Mouse (Mus musculus) urinary bladder, adult 2 months (tissue): ENCODE results near the gene Swt1. TPM values are rescaled to one million over a fixed set of nuclear protein-coding genes. Genes with fewer than 3 reads are reported as not detected.
"Not testable (repeated sequence)": the region's sequence is repeated elsewhere in the genome, so short reads cannot be mapped to it uniquely, and the experiment has no call there.

Experiments
- DNase-seq: peaks from one replicate; pipeline ENCODE4 v3.0.0; 2022; ENCODE audit warnings: low spot score
- polyA plus RNA-seq: library from polyadenylated mRNA; depleted of rRNA; stranded (reverse); fragments of >200 nt; gene quantifications from 2 replicates; pipeline ENCODE4 v1.2.3, GENCODE M21; 2012; rRNA removed

Gene Swt1
- polyA plus RNA-seq: 14.6 and 20.1 TPM in 2 replicates

DNA sequence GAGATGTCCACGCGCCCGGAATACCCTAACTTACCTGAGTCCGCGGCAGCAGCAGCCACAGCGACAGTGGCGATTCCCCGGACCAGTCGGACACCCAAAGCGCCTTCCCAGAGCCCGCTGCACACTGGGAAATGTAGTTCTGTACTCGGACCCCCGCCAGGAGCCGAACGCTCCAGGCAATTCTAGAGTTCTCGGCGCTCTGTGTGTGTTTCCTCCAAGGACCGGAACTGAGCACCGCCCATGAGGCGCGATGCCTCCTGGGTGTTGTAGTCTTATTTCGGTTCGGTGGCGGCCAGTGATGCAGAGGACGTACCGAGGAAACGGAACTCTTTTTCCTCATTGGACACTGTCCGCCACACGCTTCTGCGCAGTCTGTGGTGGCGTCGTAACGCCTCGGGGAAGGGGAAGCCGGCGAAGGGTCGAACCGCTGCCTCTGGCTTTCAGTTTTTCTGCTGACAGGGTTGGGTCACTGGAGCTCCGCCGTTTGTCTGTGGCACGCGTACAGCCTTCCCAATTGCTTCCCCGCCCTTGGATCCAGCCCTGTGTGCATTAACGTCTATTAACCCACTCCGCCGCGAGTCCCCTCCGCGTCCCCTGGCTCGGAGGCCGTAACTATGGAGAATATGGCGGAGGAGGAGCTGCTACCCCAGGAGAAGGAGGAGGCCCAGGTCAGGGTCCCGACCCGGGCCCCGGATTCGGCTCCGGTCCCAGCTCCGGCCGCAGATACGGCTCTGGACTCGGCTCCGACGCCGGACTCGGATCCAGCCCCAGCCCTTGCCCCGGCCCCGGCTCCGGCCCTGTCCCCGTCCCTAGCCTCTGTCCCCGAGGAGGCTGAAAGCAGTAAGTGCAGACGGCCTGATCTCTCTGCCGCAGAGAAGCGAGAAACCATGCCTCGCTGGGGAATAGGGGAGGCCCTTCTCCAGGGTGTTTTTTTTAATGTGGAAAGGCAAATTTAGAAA lies at the start of gene Swt1, which contains the start of gene Trmt1l:
Gene Swt1, minus strand, starts transcription at position 193 of the 959 bp plus-strand sequence.
Gene Trmt1l, plus strand, starts transcription at position 280 of the 959 bp plus-strand sequence.
- DNase-seq: peak; percentile 89

DNA sequence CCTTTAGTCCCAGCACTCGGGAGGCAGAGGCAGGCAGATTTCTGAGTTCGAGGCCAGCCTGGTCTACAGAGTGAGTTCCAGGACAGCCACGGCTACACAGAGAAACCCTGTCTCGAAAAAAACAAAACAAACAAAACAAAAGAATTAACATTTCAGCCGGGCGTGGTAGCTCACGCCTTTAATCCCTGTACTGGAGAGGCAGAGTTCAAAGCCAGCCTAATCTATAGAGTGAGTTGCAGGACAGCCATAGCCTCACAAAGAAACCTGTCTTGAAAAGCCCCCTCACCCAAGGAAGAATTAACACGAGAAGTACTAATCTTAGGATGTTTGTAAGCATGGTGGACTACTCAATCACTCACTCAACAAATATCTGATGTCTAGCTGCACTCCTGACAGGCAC lies 44.1 kb upstream of the Swt1 start:
- not testable (repeated sequence) for DNase-seq

DNA sequence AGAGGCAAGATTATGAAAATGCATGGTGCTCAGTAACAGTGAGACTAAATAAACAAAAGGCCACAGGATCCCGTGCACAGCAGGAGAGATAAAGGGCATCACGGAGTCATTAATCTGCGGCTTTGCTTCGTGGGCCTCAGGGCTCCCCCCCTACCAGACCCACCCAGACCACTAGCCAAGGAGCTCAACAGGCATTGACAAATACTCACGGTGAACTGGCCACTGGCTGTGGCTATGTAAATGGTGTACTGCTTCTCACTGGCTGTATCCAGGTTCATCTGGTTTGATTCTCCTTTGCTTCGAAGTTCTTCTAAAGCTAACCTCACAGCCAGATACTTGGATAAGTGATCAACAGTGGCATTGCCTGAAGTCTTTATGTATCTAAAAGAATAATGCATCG lies 43.2 kb upstream of the Swt1 start:
- no peak for DNase-seq

DNA sequence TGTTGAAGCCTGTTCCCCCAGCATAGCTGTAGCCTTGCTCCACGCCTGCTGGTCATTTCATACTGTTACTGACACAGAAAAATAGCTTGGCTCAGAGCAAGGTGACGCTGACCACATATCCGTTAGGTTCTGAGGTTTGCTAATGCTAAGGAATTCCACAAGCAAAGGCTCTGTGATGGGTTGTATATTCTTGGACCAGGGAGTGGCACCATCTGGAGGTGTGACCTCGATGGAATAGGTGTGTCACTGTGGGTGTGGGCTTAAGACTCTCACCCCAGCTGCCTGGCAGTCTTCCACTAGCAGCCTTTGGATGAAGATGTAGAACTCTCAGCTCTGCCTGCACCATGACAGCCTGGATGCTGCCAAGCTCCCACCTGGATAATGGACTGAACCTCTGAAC lies 38.3 kb upstream of the Swt1 start:
- no peak for DNase-seq

DNA sequence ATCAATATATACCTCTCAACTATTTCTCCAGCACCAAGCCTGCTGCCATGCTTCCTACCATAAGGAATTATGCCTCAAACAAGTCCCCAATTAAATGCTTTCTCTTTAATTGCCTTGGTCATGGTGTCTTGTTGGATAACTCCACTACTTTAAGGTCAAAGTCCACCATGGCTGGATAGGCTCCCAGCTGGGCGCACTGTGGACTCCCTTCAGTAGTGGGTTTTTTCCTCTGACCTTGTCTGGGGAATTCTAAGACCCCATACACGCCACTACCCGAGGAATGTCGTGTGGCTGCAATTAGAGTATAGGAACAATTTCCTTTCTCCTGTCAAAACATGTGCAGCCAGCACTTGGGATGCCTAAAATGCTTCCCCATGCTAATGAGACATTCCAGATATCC lies 36.7 kb upstream of the Swt1 start:
- no peak for DNase-seq

DNA sequence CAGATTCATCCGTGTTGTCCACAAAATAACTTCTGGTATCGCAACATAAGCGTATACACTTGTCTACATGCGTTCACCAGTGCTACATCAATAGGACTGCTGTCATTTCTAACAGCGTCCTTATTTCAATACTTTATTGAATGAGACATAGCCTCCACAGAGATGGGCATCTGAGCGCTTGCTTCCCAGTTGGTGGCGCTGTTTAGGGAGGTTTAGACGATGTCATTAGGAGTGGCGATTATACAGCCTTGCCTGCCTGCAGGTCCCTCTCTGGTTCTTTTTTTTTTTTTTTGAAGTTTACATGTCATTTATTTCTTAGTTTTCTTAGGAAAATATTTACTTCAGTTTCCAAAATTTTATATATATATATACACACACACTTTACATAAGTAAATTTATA lies 33.0 kb upstream of the Swt1 start:
- no peak for DNase-seq

DNA sequence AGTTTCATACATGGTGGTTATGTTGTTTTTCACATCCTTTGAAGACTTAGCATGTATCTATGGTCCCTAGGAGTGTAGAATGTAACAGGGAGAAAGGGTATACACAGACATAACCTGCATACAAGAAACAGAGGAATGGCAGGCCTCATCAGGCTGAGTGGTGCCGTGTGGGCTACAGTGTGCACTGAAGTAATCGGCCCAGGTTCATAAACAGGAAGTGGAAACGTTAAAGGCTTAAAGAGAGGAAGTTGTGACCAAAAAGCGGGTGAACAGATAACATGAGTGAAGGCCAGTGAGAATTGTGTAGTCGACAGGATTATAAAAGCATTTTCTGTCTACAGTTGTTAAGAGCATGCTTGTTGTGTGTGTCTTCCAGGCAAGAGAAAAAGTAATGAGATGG lies 28.8 kb upstream of the Swt1 start:
- no peak for DNase-seq

DNA sequence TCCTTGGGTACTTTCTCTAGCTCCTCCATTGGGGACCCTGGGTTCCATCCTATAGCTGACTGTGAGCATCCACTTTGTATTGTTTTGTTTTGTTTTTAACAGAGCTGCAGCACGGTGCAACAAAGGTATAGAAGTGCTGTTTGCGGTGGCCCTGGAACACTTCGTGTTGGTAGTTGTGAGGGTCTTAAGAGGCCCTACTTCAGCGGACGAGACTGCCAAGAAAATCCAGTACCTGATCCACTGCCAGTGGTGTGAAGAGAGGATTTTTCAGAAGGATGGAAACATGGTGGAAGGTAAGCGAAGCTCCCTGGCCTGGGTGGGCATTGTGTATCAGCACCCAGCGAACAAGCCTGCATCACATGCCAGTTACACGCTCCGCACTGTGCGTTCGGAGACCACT lies 23.7 kb upstream of the Swt1 start:
- no peak for DNase-seq

DNA sequence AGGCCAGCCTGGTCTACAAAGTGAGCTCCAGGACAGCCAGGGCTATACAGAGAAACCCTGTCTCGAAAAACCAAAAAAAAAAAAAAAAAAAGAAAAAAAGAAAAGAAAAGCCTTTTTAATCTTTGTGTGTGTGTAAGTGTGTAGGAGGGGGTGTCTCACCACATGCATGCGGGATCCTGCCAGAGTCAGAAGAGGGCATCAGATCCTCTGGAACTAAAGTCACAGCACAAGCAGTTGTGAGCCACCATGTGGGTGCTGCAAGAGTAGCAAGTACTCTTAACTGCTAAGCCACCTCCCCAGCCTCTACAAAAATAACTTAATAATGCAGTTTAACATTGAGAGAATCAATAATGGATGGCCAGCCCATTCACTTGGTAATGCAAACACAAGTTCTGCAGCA lies 22.6 kb upstream of the Swt1 start:
- DNase-seq: no peak

DNA sequence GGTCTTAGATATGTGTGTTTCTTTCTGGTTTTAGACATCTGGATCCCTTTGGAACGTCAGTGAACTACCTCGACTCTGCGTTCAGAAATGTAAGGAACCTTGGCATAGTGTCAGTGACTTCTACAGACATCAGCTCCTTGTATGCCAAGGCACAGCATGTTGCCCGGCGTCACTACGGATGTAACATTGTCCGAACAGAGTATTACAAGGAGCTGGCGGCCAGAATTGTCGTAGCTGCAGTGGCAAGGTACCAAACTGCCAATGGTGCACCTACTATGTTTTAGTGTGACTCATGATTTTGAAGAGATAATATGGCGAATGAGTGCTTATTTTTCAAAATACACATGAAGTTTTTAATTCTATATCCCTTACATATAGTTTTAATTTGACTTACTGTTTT lies 21.6 kb upstream of the Swt1 start:
- DNase-seq: no peak

DNA sequence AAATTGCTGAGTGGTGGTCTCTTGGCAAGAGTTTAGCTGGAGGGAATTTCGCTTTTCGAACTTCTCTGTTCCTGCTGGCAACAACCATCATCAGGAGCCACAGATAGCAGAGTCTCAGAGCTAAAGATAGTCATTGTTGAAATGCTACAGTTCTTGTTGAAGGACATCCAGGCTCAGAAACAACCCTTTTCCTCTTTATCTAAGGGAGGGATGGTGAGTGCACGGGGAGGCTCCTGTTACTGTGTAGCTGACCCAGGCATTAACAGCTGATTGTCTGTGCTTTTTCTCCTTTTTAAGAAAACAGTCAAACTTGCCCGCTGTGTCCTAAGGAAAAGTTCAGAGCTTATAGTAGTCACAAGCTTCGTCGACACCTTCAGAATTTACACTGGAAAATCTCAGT lies 7.2 kb upstream of the Swt1 start:
- no peak for DNase-seq

DNA sequence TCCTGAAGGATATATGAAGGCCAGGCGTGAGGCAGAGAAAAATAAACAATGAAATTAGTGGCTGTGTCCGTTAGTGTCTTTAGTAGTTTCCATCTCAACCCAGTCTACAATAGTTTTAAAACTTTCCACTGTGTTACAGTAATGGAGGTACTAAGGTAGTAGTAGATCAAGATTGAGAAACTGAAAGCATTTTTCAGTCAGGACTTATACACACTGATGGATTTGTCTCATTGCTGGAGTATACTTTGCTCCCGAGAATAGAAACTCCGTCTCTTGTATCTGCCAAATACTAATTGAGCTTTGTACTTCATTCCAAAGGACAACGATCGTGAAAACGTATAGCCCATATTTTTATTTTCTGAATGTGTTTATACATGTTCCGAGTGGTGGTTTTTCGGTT lies 1.1 kb upstream of the Swt1 start:
- DNase-seq: no peak

DNA sequence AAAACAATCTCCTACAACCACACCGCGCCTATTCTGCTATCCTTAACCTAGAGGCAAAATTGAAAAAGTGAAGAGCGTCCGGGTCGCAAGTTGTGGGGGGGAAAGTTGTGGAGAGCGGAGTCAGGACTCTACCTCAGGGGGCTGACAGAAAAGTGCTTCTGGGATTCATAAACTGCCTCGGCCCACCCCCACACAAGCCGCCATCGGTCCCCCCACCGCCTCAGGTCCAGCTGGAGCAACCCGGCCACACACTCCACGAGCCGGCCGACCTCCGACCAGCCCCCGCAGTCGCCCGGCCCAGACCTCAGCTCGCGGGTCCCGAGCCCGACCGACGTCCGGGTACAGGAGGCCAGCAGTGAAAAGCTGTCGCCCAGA lies 380 bp downstream of the Swt1 start:
- no peak for DNase-seq

DNA sequence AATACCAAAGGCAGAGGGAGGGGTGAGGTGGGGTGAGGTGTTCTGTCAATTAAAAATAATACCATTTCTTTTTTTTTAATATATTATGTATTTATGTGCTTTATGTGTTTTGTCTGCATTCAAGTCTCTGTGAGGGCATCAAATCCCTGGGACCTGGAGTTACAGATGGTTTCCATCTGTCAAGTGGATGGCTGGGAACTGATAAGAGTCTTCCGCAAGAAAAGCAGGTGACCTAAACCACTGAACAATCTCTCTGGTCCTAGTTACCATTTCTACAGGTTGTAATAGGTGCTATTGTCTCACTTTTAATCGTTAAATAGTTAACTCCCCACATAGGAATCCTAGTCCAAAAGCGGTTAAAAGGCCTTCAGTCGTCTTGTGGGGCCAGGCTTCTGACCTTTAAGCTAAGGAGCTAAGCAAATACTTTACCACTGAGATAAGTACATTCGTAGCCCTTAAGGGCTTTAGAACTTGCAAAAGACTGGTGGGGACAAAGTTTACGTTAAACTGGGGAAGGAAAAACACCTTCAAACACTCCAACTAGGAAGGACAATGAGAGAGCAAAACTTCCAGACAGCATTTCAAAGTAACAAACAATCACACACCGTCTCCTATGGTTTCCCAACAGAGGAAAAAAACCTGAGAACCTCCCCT lies 1.2 kb downstream of the Swt1 start:
- no peak for DNase-seq

DNA sequence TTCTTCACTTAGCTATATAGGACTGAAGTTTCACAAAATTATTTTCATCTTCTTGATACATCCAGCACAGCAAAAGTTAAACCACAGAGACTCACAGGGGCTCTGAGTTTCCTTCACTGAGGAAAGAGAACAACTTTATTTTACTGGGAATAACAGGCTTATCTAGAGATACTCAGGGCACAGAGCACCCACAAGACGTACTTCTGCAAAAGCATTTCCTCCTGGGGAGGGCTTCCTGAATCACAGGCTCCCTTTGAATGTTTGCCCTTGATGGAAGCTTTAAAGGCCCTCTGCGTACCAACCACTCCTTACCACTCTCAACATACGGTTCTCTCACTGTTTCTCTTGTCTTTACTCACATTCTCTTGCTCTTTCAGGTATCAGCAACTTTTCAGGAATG lies 6.1 kb downstream of the Swt1 start:
- no peak for DNase-seq

DNA sequence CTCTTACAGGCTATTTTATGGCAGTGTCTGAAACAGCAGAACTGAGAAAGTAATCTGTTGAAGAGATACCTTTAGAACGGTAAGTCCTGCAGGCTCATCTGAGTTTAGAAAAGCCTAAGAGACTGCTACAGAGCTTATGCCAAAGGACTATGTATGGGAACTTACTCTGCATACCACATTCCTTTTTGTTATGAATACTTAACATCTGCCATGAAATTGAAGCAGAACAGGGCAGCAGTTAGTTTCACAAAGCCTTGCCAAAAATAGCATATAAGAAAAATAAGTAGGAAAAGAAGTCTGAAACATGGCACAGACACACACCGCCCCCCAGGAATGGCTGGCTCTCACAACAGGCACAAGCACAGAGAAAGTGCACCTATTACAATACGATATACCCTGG lies 18.4 kb downstream of the Swt1 start:
- no peak for DNase-seq

DNA sequence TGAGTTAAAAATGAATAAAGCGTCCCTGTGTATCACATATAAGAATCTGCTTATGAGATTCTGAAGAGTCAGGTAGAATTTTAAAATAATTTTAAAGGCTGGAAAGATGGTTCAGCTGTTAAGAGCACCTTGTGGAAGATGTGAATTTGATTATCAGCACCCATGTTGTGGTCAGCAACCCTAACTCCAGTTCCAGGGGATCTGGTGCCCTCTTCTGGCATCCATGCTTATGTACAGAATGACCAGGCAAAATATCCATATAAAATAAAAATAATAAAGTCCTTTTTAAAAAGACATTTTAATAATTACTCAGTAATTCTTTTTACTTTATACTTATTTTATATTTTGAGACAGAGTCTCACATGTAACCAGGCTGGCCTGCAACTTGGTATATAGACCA lies 38.2 kb downstream of the Swt1 start:
- DNase-seq: no peak

DNA sequence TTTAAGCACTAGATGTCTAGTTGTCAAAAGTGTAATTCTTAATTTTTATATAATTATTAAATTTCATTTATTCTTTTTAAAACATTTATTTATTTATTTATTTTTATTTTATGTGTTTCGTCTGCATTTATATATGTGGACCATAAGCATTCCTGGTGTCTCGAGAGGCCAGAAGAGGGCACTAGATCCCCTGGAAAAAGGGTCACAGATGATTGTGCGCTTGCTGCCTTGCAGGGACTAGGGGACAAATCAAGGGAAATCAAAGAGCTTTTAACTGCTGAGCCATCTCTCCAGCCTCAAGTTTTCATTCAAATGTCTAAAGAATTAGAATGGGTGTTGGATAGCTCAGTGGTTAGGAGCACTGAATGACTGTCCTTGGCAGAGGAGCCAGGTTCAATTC lies 50.9 kb downstream of the Swt1 start:
- no peak for DNase-seq

DNA sequence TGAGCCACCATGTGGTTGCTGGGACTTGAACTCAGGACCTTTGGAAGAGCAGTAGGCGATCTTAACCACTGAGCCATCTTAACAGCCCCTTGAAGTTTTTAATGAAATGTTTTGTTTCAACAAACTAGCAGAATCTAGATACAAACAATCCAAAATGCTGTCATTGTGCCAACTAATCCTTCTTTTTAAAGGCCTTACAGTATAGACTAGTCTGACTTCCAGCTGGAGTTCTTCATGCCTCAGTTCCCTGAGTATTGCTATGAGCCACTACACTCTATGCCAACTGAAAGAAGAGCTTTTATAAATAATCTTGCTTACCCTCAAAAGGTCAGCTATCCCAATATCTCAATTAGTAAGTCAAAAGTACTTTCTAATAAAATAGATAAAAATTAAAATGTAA lies 55.4 kb downstream of the Swt1 start:
- no peak for DNase-seq

DNA sequence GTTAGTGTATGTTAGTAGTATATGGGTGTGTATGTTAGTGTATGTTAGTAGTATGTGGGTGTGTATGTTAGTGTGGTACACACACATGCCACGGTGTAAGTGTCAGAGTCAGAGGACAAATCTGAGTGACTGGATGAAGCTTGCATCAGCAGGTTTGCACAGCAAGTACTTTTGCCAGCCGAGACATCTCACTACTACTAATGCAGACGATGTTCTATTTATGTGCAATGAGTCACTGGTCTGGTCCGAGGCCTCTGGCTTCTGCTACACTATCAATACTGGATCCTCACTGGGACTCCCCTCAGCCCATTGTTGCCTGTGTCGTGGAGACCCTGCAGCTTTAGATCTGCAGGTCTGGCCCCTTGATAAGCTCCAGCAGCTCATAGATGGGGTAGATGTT lies 56.7 kb downstream of the Swt1 start:
- no peak for DNase-seq

DNA sequence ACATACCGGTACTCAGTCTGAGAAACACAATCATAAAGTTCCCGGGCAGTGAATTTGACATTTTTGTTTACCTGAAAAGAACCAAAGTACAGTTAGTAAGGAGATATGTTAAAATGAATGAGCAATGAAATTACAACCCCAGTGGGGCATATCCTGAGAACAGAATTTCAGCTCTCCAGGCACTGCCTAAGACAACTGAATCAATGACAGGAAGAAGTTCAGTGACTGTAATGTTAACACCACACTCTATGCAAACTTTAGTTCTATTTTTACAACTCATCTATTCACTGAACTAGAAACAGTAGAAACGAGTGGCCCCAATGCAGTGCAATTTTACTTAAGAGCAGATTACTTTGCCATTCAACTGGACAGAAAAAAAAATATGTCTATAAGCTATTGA lies 57.7 kb downstream of the Swt1 start:
- DNase-seq: no peak

DNA sequence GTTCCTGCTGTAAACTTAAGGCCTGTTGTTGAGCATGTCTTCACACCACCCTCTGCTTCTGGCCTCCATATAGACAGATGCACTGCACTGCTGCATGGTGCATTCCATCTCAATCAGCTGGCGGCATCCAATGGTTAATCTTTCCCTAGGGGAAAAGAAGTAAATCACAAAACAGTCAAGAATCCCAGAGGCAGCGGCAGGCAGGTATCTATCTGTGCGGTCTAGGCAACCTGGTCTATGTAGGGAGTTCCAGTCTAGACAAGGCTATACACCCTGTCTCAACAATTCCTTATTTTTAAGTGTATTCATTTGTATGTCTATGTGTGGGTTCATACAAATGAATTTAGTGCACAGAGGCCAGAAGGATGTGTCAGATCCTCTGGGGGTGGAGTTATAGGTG lies 59.8 kb downstream of the Swt1 start:
- DNase-seq: no peak

DNA sequence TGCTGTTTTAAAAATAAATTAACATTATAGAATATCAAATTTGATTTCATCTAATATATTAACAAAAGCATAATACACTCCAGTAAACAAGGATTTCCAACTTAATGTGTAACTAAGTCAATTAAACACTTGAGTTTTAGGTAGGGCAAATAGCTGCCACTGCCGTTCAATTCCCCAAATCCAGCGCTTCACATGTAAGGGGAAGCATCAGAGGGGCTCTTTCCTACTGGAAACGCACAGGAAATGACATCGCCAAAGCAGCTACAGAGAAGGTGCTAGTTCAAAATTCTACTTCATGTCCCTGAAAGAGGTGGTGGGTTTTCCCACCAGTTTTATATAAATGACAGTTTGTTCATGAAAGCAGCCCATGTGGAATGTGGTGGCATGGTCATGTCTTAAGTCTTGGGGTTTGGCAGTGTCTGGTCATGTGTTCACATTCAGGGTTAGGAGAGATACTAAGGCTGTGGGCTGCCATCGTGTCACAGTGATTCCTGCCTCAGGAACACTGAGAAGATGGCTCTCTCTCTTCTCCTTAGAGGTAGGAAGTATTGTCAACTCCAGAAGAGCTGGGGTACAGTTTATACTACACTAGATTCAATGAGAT lies 60.4 kb downstream of the Swt1 start:
- no peak for DNase-seq
